Mouse (Mus musculus): ENCODE data around the gene Olfr1264. TPM values are rescaled to one million over a fixed set of nuclear protein-coding genes. Genes with fewer than 3 reads are reported as not detected.

Olfr1264 gene
- polyA plus RNA-seq (2014; fragmentation: Nextera tagmentation; extraction: Ambion mirVana), result not detected in 2 replicates

GRCm38 (mm10) chr2:90025477-90025876 lies at the start of gene Olfr1264:
TSS of gene Olfr1264 (minus strand) at chr2:90025577.
- Histone ChIP-seq H3K4me1 (ENCODE audit: control insufficient read depth, insufficient read depth, low read length) (no peaks in the 10 kb centered on the region), H3K9ac (ENCODE audit: low read length) (no peak within 1 kb of the TSS), H3K4me3 (ENCODE audit: low read depth, low read length) (no peak within 1 kb of the TSS), H3K27me3 (replicated peaks; ENCODE audit: control insufficient read depth, insufficient read depth, low read length) (no peaks in the 10 kb centered on the region), H3K27ac (ENCODE audit: low read depth, low read length) (no peak within 1 kb of the TSS), H3K9me3 (replicated peaks; ENCODE audit: control insufficient read depth, low read length) (no peaks in the 10 kb centered on the region), H3K4me2 (ENCODE audit: low read length) (no peak within 1 kb of the TSS), H3K36me3 (ENCODE audit: control insufficient read depth, insufficient read depth, low read length) (no peaks in the 10 kb centered on the region)
- no peak for DNase-seq (ENCODE audit: low spot score)
- WGBS, result 78% methylated on average over 2 of the region's 2 CpGs
- ATAC-seq, result no peak

- no peaks in the 10 kb centered on the region for H3K27me3 ChIP-seq (replicated peaks; ENCODE audit: control insufficient read depth, insufficient read depth, low read length)
- H3K4me3 ChIP-seq (ENCODE audit: low read depth, low read length), result no peak overlapping the region
- H3K9ac ChIP-seq (ENCODE audit: low read length), result no peak overlapping the region
- H3K36me3 ChIP-seq (ENCODE audit: control insufficient read depth, insufficient read depth, low read length), result no peaks in the 10 kb centered on the region
- H3K9me3 ChIP-seq (replicated peaks; ENCODE audit: control insufficient read depth, low read length), result no peaks in the 10 kb centered on the region
- WGBS, result 84% methylated on average over 2 of the region's 2 CpGs
- DNase-seq (ENCODE audit: low spot score), result no peak
- H3K4me1 ChIP-seq (ENCODE audit: control insufficient read depth, insufficient read depth, low read length), result no peaks in the 10 kb centered on the region
- H3K4me2 ChIP-seq (ENCODE audit: low read length), result no peak overlapping the region
- no peak for ATAC-seq
- no peak overlapping the region for H3K27ac ChIP-seq (ENCODE audit: low read depth, low read length)
These were observed 44.7 kb upstream of the Olfr1264 start for GRCm38 (mm10) chr2:90070065-90070464.

GRCm38 (mm10) chr2:90063494-90063893 lies 38.1 kb upstream of the Olfr1264 start, which contains the start of gene Olfr140:
TSS of gene Olfr140 (minus strand) at chr2:90063594.
- H3K9ac ChIP-seq (ENCODE audit: low read length), result no peak within 1 kb of the TSS
- H3K27ac ChIP-seq (ENCODE audit: low read depth, low read length), result no peak within 1 kb of the TSS
- DNase-seq (ENCODE audit: low spot score), result no peak
- H3K4me3 ChIP-seq (ENCODE audit: low read depth, low read length), result no peak within 1 kb of the TSS
- no peak for ATAC-seq
- H3K36me3 ChIP-seq (ENCODE audit: control insufficient read depth, insufficient read depth, low read length), result no peaks in the 10 kb centered on the region
- H3K4me2 ChIP-seq (ENCODE audit: low read length), result no peak within 1 kb of the TSS
- H3K27me3 ChIP-seq (replicated peaks; ENCODE audit: control insufficient read depth, insufficient read depth, low read length), result no peaks in the 10 kb centered on the region
- H3K9me3 ChIP-seq (replicated peaks; ENCODE audit: control insufficient read depth, low read length), result no peaks in the 10 kb centered on the region
- H3K4me1 ChIP-seq (ENCODE audit: control insufficient read depth, insufficient read depth, low read length), result no peaks in the 10 kb centered on the region

GRCm38 (mm10) chr2:90035037-90035436 lies 9.7 kb upstream of the Olfr1264 start, which contains the start of gene Olfr1265:
TSS of gene Olfr1265 (plus strand) at chr2:90035337.
- no peak within 1 kb of the TSS for H3K27ac ChIP-seq (ENCODE audit: low read depth, low read length)
- no peaks in the 10 kb centered on the region for H3K4me1 ChIP-seq (ENCODE audit: control insufficient read depth, insufficient read depth, low read length)
- DNase-seq (ENCODE audit: low spot score) (no peak), ATAC-seq (no peak)
- no peak within 1 kb of the TSS for H3K9ac ChIP-seq (ENCODE audit: low read length)
- H3K27me3 ChIP-seq (replicated peaks; ENCODE audit: control insufficient read depth, insufficient read depth, low read length), result no peaks in the 10 kb centered on the region
- no peak within 1 kb of the TSS for H3K4me2 ChIP-seq (ENCODE audit: low read length)
- H3K4me3 ChIP-seq (ENCODE audit: low read depth, low read length), result no peak within 1 kb of the TSS
- no peaks in the 10 kb centered on the region for H3K36me3 ChIP-seq (ENCODE audit: control insufficient read depth, insufficient read depth, low read length)
- no peaks in the 10 kb centered on the region for H3K9me3 ChIP-seq (replicated peaks; ENCODE audit: control insufficient read depth, low read length)

- DNase-seq (ENCODE audit: low spot score) (no peak), ATAC-seq (no peak)
- H3K9ac ChIP-seq (ENCODE audit: low read length), result no peak within 1 kb of the TSS
- H3K27ac ChIP-seq (ENCODE audit: low read depth, low read length), result no peak within 1 kb of the TSS
- H3K4me1 ChIP-seq (ENCODE audit: control insufficient read depth, insufficient read depth, low read length), result no peaks in the 10 kb centered on the region
- H3K36me3 ChIP-seq (ENCODE audit: control insufficient read depth, insufficient read depth, low read length), result no peaks in the 10 kb centered on the region
- H3K4me3 ChIP-seq (ENCODE audit: low read depth, low read length), result no peak within 1 kb of the TSS
- no peaks in the 10 kb centered on the region for H3K27me3 ChIP-seq (replicated peaks; ENCODE audit: control insufficient read depth, insufficient read depth, low read length)
- 91% methylated on average over 2 of the region's 2 CpGs for WGBS
- H3K4me2 ChIP-seq (ENCODE audit: low read length), result no peak within 1 kb of the TSS
- H3K9me3 ChIP-seq (replicated peaks; ENCODE audit: control insufficient read depth, low read length), result no peaks in the 10 kb centered on the region
These were observed 13.5 kb downstream of the Olfr1264 start, which contains the start of gene Olfr1263 for GRCm38 (mm10) chr2:90011831-90012230. TSS of gene Olfr1263 (plus strand) at chr2:90012131.

- no peak within 1 kb of the TSS for H3K4me2 ChIP-seq (ENCODE audit: low read length)
- DNase-seq (ENCODE audit: low spot score), result no peak
- no peak for ATAC-seq
- H3K4me3 ChIP-seq (ENCODE audit: low read depth, low read length), result no peak within 1 kb of the TSS
- H3K9ac ChIP-seq (ENCODE audit: low read length), result no peak within 1 kb of the TSS
- H3K27ac ChIP-seq (ENCODE audit: low read depth, low read length), result no peak within 1 kb of the TSS
- H3K9me3 ChIP-seq (replicated peaks; ENCODE audit: control insufficient read depth, low read length), result no peaks in the 10 kb centered on the region
- no peaks in the 10 kb centered on the region for H3K4me1 ChIP-seq (ENCODE audit: control insufficient read depth, insufficient read depth, low read length)
- H3K27me3 ChIP-seq (replicated peaks; ENCODE audit: control insufficient read depth, insufficient read depth, low read length), result no peaks in the 10 kb centered on the region
- no peaks in the 10 kb centered on the region for H3K36me3 ChIP-seq (ENCODE audit: control insufficient read depth, insufficient read depth, low read length)
These were observed 25.5 kb downstream of the Olfr1264 start, which contains the start of gene Olfr1262 for GRCm38 (mm10) chr2:89999845-90000244. TSS of gene Olfr1262 (plus strand) at chr2:90000145.

- DNase-seq (ENCODE audit: low spot score) (no peak), ATAC-seq (no peak)
- H3K9me3 ChIP-seq (replicated peaks; ENCODE audit: control insufficient read depth, low read length), result no peaks in the 10 kb centered on the region
- H3K4me1 ChIP-seq (ENCODE audit: control insufficient read depth, insufficient read depth, low read length), result no peaks in the 10 kb centered on the region
- no peaks in the 10 kb centered on the region for H3K27me3 ChIP-seq (replicated peaks; ENCODE audit: control insufficient read depth, insufficient read depth, low read length)
- H3K4me2 ChIP-seq (ENCODE audit: low read length), result no peak within 1 kb of the TSS
- H3K27ac ChIP-seq (ENCODE audit: low read depth, low read length), result no peak within 1 kb of the TSS
- no peak within 1 kb of the TSS for H3K9ac ChIP-seq (ENCODE audit: low read length)
- no peaks in the 10 kb centered on the region for H3K36me3 ChIP-seq (ENCODE audit: control insufficient read depth, insufficient read depth, low read length)
- no peak within 1 kb of the TSS for H3K4me3 ChIP-seq (ENCODE audit: low read depth, low read length)
These were observed 34.5 kb downstream of the Olfr1264 start, which contains the start of gene Olfr1261 for GRCm38 (mm10) chr2:89990921-89991320. TSS of gene Olfr1261 (plus strand) at chr2:89991221.

GRCm38 (mm10) chr2:89977709-89978108 lies 47.7 kb downstream of the Olfr1264 start:
- H3K36me3 ChIP-seq (ENCODE audit: control insufficient read depth, insufficient read depth, low read length), result no peaks in the 10 kb centered on the region
- DNase-seq (ENCODE audit: low spot score) (no peak), ATAC-seq (no peak)
- H3K9ac ChIP-seq (ENCODE audit: low read length), result no peak overlapping the region
- no peak overlapping the region for H3K27ac ChIP-seq (ENCODE audit: low read depth, low read length)
- no peaks in the 10 kb centered on the region for H3K4me1 ChIP-seq (ENCODE audit: control insufficient read depth, insufficient read depth, low read length)
- no peaks in the 10 kb centered on the region for H3K27me3 ChIP-seq (replicated peaks; ENCODE audit: control insufficient read depth, insufficient read depth, low read length)
- H3K4me2 ChIP-seq (ENCODE audit: low read length), result no peak overlapping the region
- no peaks in the 10 kb centered on the region for H3K9me3 ChIP-seq (replicated peaks; ENCODE audit: control insufficient read depth, low read length)
- H3K4me3 ChIP-seq (ENCODE audit: low read depth, low read length), result no peak overlapping the region
- 84% methylated on average over 2 of the region's 2 CpGs for WGBS

- Histone ChIP-seq H3K36me3 (ENCODE audit: control insufficient read depth, insufficient read depth, low read length) (no peaks in the 10 kb centered on the region), H3K27ac (ENCODE audit: low read depth, low read length) (no peak within 1 kb of the TSS), H3K4me2 (ENCODE audit: low read length) (no peak within 1 kb of the TSS), H3K4me3 (ENCODE audit: low read depth, low read length) (no peak within 1 kb of the TSS), H3K9me3 (replicated peaks; ENCODE audit: control insufficient read depth, low read length) (no peaks in the 10 kb centered on the region), H3K27me3 (replicated peaks; ENCODE audit: control insufficient read depth, insufficient read depth, low read length) (no peaks in the 10 kb centered on the region), H3K9ac (ENCODE audit: low read length) (no peak within 1 kb of the TSS), H3K4me1 (ENCODE audit: control insufficient read depth, insufficient read depth, low read length) (no peaks in the 10 kb centered on the region)
- DNase-seq (ENCODE audit: low spot score) (peak; percentile 1), ATAC-seq (no peak)
- 79% methylated on average over 2 of the region's 2 CpGs for WGBS
These were observed 51.2 kb downstream of the Olfr1264 start, which contains the start of gene Olfr1260 for GRCm38 (mm10) chr2:89974184-89974583. TSS of gene Olfr1260 (plus strand) at chr2:89974340.

Measured in forebrain, embryonic 14.5 days (tissue).